Mouse (Mus musculus) thymus, postnatal 0 days (tissue): ENCODE measurements around the gene Spata48. TPM values are rescaled to one million over a fixed set of nuclear protein-coding genes. Genes with fewer than 3 reads are reported as not detected.

ENCODE experiments used
- DNase-seq: peaks from one replicate; pipeline ENCODE4 v3.0.0-alpha.2; 2015; ENCODE audit warnings: low spot score
- polyA plus RNA-seq: library from polyadenylated mRNA; unstranded; fragments of >200 nt; fragmentation: Nextera tagmentation; extraction: Ambion mirVana; gene quantifications from 2 replicates; pipeline ENCODE4 v1.2.1, GENCODE M21; 2015

Gene Spata48
- polyA plus RNA-seq, 1 experiment from 2014 or later = 5.9 TPM

- DNase-seq = no peak
Observed at GRCm38 (mm10) chr11:11530126-11530525, 68.2 kb downstream of the Spata48 start.

- no peak for DNase-seq
Observed at GRCm38 (mm10) chr11:11536295-11536694, 74.4 kb downstream of the Spata48 start.

- DNase-seq = no peak
Observed at GRCm38 (mm10) chr11:11545948-11546347, 84.1 kb downstream of the Spata48 start.

GRCm38 (mm10) chr11:11546903-11547511, 85.1 kb downstream of the Spata48 start:
- no peak for DNase-seq

GRCm38 (mm10) chr11:11547597-11548240, 85.8 kb downstream of the Spata48 start:
- no peak for DNase-seq

GRCm38 (mm10) chr11:11555563-11555962, 93.7 kb downstream of the Spata48 start:
- DNase-seq = peak; percentile 40

- peak; percentile 62 for DNase-seq
Observed at GRCm38 (mm10) chr11:11556186-11556585, 94.3 kb downstream of the Spata48 start.

- DNase-seq = peak; percentile 91
Observed at GRCm38 (mm10) chr11:11557173-11557967, 95.5 kb downstream of the Spata48 start.

- no peak for DNase-seq
Observed at GRCm38 (mm10) chr11:11558662-11559061, 96.8 kb downstream of the Spata48 start.

- DNase-seq = no peak
Observed at GRCm38 (mm10) chr11:11559099-11559686, 97.3 kb downstream of the Spata48 start.

- DNase-seq = no peak
Observed at GRCm38 (mm10) chr11:11561118-11561517, 99.2 kb downstream of the Spata48 start.

- DNase-seq = peak; percentile 94
Observed at GRCm38 (mm10) chr11:11564266-11565044, 102.6 kb downstream of the Spata48 start.

Other genes starting within 250 kb of the Spata48 start
- 1.5 and 1.6 TPM in 2 replicates for gene Zpbp, start 314 bp downstream of the Spata48 start, polyA plus RNA-seq
- gene 4930512M02Rik, start 165.7 kb downstream of the Spata48 start, polyA plus RNA-seq = not detected in 2 replicates
- gene Ikzf1, start 222.9 kb downstream of the Spata48 start, polyA plus RNA-seq = 91.7 and 100 TPM in 2 replicates